ENCODE assay signal across 30 mouse cellular contexts in the genomic region with DNA sequence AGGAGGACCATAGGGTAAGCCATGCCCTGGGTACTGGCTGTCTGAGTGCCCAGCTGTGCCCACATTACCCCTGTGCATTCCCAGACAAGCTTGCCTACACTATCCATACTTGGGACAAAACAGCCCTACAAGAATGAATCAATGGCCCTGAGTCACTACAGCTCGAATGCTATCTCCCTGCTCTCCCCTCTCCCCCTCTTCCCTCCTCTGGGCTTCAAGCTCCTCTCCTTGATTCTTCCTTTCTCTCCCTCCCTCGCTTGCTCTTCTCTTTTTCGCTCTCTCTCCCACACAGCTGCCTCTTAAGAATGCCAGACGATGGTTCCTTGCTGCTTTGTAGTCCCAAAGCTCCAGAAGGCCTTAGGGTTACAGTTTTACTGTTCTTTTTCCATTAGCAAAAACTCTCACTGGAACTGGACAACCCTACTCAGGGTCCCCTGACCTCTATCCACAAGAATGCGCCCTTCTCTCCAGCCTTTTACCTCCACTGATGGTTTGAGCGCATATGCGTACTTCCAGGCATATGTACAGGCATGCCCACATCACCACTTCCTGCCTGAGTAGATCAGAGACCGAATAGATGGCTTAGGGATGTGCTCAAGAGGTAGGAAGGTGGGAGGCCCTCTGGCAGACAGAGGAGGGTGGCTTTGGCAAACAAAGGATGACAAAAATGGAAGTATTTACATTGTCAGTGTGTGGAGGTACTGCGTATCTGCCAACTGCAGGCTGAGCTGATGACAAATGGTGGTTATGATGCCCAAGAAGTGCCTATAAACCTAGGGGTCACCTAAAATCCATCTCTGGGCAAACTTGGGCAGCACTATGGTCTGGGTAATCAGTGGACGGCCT. TPM values are rescaled to one million over a fixed set of nuclear protein-coding genes. Genes with fewer than 3 reads are reported as not detected.
DNase-seq lines count a peak whose midpoint lies in the region; ATAC-seq and TF ChIP-seq lines count a peak whose summit lies in the region.
"Had no signal": no experiment of that assay in that cellular context is flagged by ENCODE, and none has a peak within 500 bp of the region (broad histone marks: within the 10 kb centered on the region; RNA-seq: fewer than 3 reads in every experiment).

No protein-coding gene starts in this region.

- TF ChIP-seq POLR2A in embryonic fibroblast, embryonic 13.5 days (IDR thresholded peaks at IDR 0.05; ENCODE audit: low read depth, low read length) = no peak

- no peaks in the 10 kb centered on the region for H3K9me3 ChIP-seq in hindbrain, embryonic 13.5 days
- H3K9me3 ChIP-seq in hindbrain, embryonic 11.5 days (ENCODE audit: control insufficient read depth, low read length) = no peaks in the 10 kb centered on the region
- no peaks in the 10 kb centered on the region for H3K9me3 ChIP-seq in midbrain, embryonic 15.5 days
- H3K9me3 ChIP-seq in midbrain, embryonic 11.5 days (ENCODE audit: control insufficient read depth, low read length) = no peaks in the 10 kb centered on the region
- no peaks in the 10 kb centered on the region for H3K9me3 ChIP-seq in embryonic facial prominence, embryonic 10.5 days
- H3K9me3 ChIP-seq in liver, postnatal 0 days (ENCODE audit: low read length) = no peaks in the 10 kb centered on the region
- H3K9me3 ChIP-seq: forebrain, embryonic 13.5 days; heart, embryonic 12.5 days; hindbrain, embryonic 15.5 days; limb, embryonic 13.5 days had no signal

- no peak for ATAC-seq in hindbrain, embryonic 13.5 days (ENCODE audit: low FRiP score)
- no peak for ATAC-seq in hindbrain, embryonic 11.5 days (ENCODE audit: low FRiP score)
- no peak for ATAC-seq in midbrain, embryonic 15.5 days (replicated peaks)
- ATAC-seq in midbrain, embryonic 11.5 days (ENCODE audit: low FRiP score) = no peak
- no peak for ATAC-seq in liver, postnatal 0 days
- ATAC-seq: CD4-positive, CD25-positive, alpha-beta regulatory T cell, adult 4 months; forebrain, embryonic 13.5 days; inflammation-experienced regulatory T-cells, adult 6 months had no signal

- H3K27ac ChIP-seq in hindbrain, embryonic 13.5 days = 0 out of 2 replicates have a peak overlapping the region, but pooled peaks have one; percentile 19
- H3K27ac ChIP-seq in hindbrain, embryonic 11.5 days (ENCODE audit: low read depth, low read length) = no peak overlapping the region
- peak overlapping the region; percentile 17; the same call in 1 of the 2 replicates for H3K27ac ChIP-seq in midbrain, embryonic 15.5 days
- no peak overlapping the region for H3K27ac ChIP-seq in midbrain, embryonic 11.5 days (ENCODE audit: low read depth, low read length)
- H3K27ac ChIP-seq in embryonic fibroblast, embryonic 13.5 days (ENCODE audit: insufficient read depth, low read length) = peak overlapping the region; percentile 56
- H3K27ac ChIP-seq in embryonic facial prominence, embryonic 10.5 days (replicated peaks) = no peak overlapping the region
- H3K27ac ChIP-seq in liver, postnatal 0 days (ENCODE audit: low read depth) = no peak overlapping the region
- H3K27ac ChIP-seq: gastrocnemius, adult 2 months; hindbrain, embryonic 15.5 days; limb, embryonic 13.5 days; stomach, postnatal 0 days had no signal

- DNase-seq in hindbrain, embryonic 11.5 days (ENCODE audit: low spot score) = no peak
- DNase-seq in midbrain, embryonic 11.5 days (ENCODE audit: low spot score, missing footprints) = no peak
- peak; percentile 46 for DNase-seq in ES-CJ7 (ENCODE audit: low read depth, low spot score)
- DNase-seq in embryonic facial prominence, embryonic 10.5 days (ENCODE audit: low spot score) = no peak
- no peak for DNase-seq in liver, postnatal 0 days
- DNase-seq: adrenal gland, postnatal 14 days; cerebellum, adult 11-12 months; cerebellum, adult 9-11 months; gastrocnemius, adult 2 months; gastrocnemius, postnatal 36 days; heart, adult 18-20 months; heart, postnatal 4 days; kidney, adult 11 months; kidney, postnatal 36 days; layer of hippocampus, postnatal 36 days; lung, postnatal 36 days; thymus, adult 18-20 months; thymus, postnatal 25 days had no signal

- H3K4me3 ChIP-seq in hindbrain, embryonic 13.5 days = no peak overlapping the region
- no peak overlapping the region for H3K4me3 ChIP-seq in hindbrain, embryonic 11.5 days (ENCODE audit: low read depth, low read length)
- H3K4me3 ChIP-seq in midbrain, embryonic 15.5 days = no peak overlapping the region
- H3K4me3 ChIP-seq in midbrain, embryonic 11.5 days (ENCODE audit: low read depth, low read length) = no peak overlapping the region
- H3K4me3 ChIP-seq in embryonic fibroblast, embryonic 13.5 days (ENCODE audit: insufficient read depth, low read length) = no peak overlapping the region
- no peak overlapping the region for H3K4me3 ChIP-seq in embryonic facial prominence, embryonic 10.5 days
- H3K4me3 ChIP-seq in liver, postnatal 0 days (ENCODE audit: low read depth, low read length) = no peak overlapping the region
- H3K4me3 ChIP-seq: forebrain, embryonic 13.5 days; gastrocnemius, adult 2 months; heart, embryonic 12.5 days; hindbrain, embryonic 15.5 days; limb, embryonic 13.5 days had no signal

- no peak overlapping the region for H3K4me2 ChIP-seq in hindbrain, embryonic 13.5 days
- H3K4me2 ChIP-seq in hindbrain, embryonic 11.5 days (replicated peaks; ENCODE audit: low read depth, low read length) = no peak overlapping the region
- no peak overlapping the region for H3K4me2 ChIP-seq in midbrain, embryonic 15.5 days
- H3K4me2 ChIP-seq in midbrain, embryonic 11.5 days = no peak overlapping the region
- no peak overlapping the region for H3K4me2 ChIP-seq in liver, postnatal 0 days (ENCODE audit: low read depth, low read length)
- H3K4me2 ChIP-seq: forebrain, embryonic 13.5 days; heart, embryonic 12.5 days; hindbrain, embryonic 15.5 days; limb, embryonic 13.5 days; liver, embryonic 11.5 days had no signal

- 81% methylated on average over 10 of the region's 10 CpGs for WGBS in hindbrain, embryonic 13.5 days
- WGBS in hindbrain, embryonic 11.5 days = 76% methylated on average over 10 of the region's 10 CpGs
- WGBS in midbrain, embryonic 15.5 days = 77% methylated on average over 10 of the region's 10 CpGs
- WGBS in midbrain, embryonic 11.5 days = 81% methylated on average over 10 of the region's 10 CpGs
- WGBS in embryonic facial prominence, embryonic 10.5 days = 80% methylated on average over 10 of the region's 10 CpGs
- 74% methylated on average over 10 of the region's 10 CpGs for WGBS in liver, postnatal 0 days (ENCODE audit: insufficient replicate concordance)

- TF ChIP-seq CTCF in embryonic fibroblast, embryonic 13.5 days (IDR thresholded peaks at IDR 0.05; ENCODE audit: borderline replicate concordance, insufficient read depth, low read length) = no peak
- TF ChIP-seq CTCF in liver, postnatal 0 days (IDR thresholded peaks at IDR 0.05; ENCODE audit: low read depth) = no peak

- peaks cover 59% of the 10 kb centered on the region for H3K4me1 ChIP-seq in hindbrain, embryonic 13.5 days (replicated peaks)
- H3K4me1 ChIP-seq in hindbrain, embryonic 11.5 days (replicated peaks; ENCODE audit: control insufficient read depth, insufficient read depth, low read length) = no peaks in the 10 kb centered on the region
- peaks cover 40% of the 10 kb centered on the region for H3K4me1 ChIP-seq in midbrain, embryonic 15.5 days
- no peaks in the 10 kb centered on the region; the same call in 1 of the 2 replicates for H3K4me1 ChIP-seq in midbrain, embryonic 11.5 days (ENCODE audit: control insufficient read depth, insufficient read depth, low read length)
- H3K4me1 ChIP-seq in embryonic fibroblast, embryonic 13.5 days (ENCODE audit: control insufficient read depth, insufficient read depth, low read length) = peaks cover 18% of the 10 kb centered on the region
- H3K4me1 ChIP-seq in embryonic facial prominence, embryonic 10.5 days = peaks cover 35% of the 10 kb centered on the region
- H3K4me1 ChIP-seq in liver, postnatal 0 days (ENCODE audit: insufficient read depth) = no peaks in the 10 kb centered on the region

- no peak overlapping the region for H3K9ac ChIP-seq in hindbrain, embryonic 13.5 days
- H3K9ac ChIP-seq in hindbrain, embryonic 11.5 days (ENCODE audit: low read depth, low read length) = no peak overlapping the region
- no peak overlapping the region for H3K9ac ChIP-seq in midbrain, embryonic 15.5 days
- no peak overlapping the region for H3K9ac ChIP-seq in midbrain, embryonic 11.5 days (ENCODE audit: low read length)
- no peak overlapping the region for H3K9ac ChIP-seq in liver, postnatal 0 days (replicated peaks)
- H3K9ac ChIP-seq: heart, embryonic 12.5 days; hindbrain, embryonic 15.5 days; limb, embryonic 13.5 days had no signal

- H3K27me3 ChIP-seq in hindbrain, embryonic 13.5 days = no peaks in the 10 kb centered on the region
- H3K27me3 ChIP-seq in hindbrain, embryonic 11.5 days (ENCODE audit: control insufficient read depth, insufficient read depth, low read length) = no peaks in the 10 kb centered on the region
- no peaks in the 10 kb centered on the region for H3K27me3 ChIP-seq in midbrain, embryonic 15.5 days (replicated peaks)
- H3K27me3 ChIP-seq in midbrain, embryonic 11.5 days (ENCODE audit: control insufficient read depth, insufficient read depth, low read length) = no peaks in the 10 kb centered on the region
- H3K27me3 ChIP-seq in embryonic facial prominence, embryonic 10.5 days (replicated peaks; ENCODE audit: low read depth, poor library complexity, severe bottlenecking) = peaks cover 9% of the 10 kb centered on the region
- no peaks in the 10 kb centered on the region for H3K27me3 ChIP-seq in liver, postnatal 0 days (ENCODE audit: insufficient read depth, low read length)
- H3K27me3 ChIP-seq: forebrain, embryonic 13.5 days; heart, embryonic 12.5 days; hindbrain, embryonic 15.5 days; limb, embryonic 13.5 days had no signal

- TF ChIP-seq EP300 in liver, postnatal 0 days (IDR thresholded peaks at IDR 0.05; ENCODE audit: low read depth) = no peak

- no peaks in the 10 kb centered on the region for H3K36me3 ChIP-seq in hindbrain, embryonic 13.5 days
- H3K36me3 ChIP-seq in hindbrain, embryonic 11.5 days (ENCODE audit: control insufficient read depth, insufficient read depth, low read length) = no peaks in the 10 kb centered on the region
- no peaks in the 10 kb centered on the region for H3K36me3 ChIP-seq in midbrain, embryonic 15.5 days (replicated peaks)
- H3K36me3 ChIP-seq in midbrain, embryonic 11.5 days (ENCODE audit: control insufficient read depth, insufficient read depth, low read length) = no peaks in the 10 kb centered on the region
- no peaks in the 10 kb centered on the region for H3K36me3 ChIP-seq in embryonic facial prominence, embryonic 10.5 days (replicated peaks)
- no peaks in the 10 kb centered on the region for H3K36me3 ChIP-seq in liver, postnatal 0 days (replicated peaks; ENCODE audit: insufficient read depth, low read length)
- H3K36me3 ChIP-seq: heart, embryonic 12.5 days; hindbrain, embryonic 15.5 days; limb, embryonic 13.5 days had no signal

RNA-seq across cellular contexts. Expression of a gene that starts 51.9 kb away (rescaled TPM):
- polyA plus RNA-seq in hindbrain, embryonic 13.5 days (2015; fragmentation: Nextera tagmentation; extraction: Ambion mirVana) = 5.0 and 6.8 TPM in 2 replicates
- 2.3 and 2.6 TPM in 2 replicates for polyA plus RNA-seq in hindbrain, embryonic 11.5 days (2014; fragmentation: Nextera tagmentation; extraction: Ambion mirVana)
- polyA plus RNA-seq in midbrain, embryonic 15.5 days (2015; fragmentation: Nextera tagmentation; extraction: Ambion mirVana) = 10.9 and 14.2 TPM in 2 replicates
- 1.4 and 1.8 TPM in 2 replicates for polyA plus RNA-seq in midbrain, embryonic 11.5 days (2014; fragmentation: Nextera tagmentation; extraction: Ambion mirVana)
- 27.1 and 27.5 TPM in 2 replicates for polyA plus RNA-seq in embryonic fibroblast, embryonic 13.5 days (2011; ENCODE audit: insufficient read length, low read depth, missing spikeins)
- polyA plus RNA-seq in embryonic facial prominence, embryonic 10.5 days (2016; fragmentation: Nextera tagmentation; extraction: Ambion mirVana) = 0.85 and 1.1 TPM in 2 replicates
- polyA plus RNA-seq in liver, postnatal 0 days (2015; fragmentation: Nextera tagmentation; extraction: Ambion mirVana) = not detected in 2 replicates
- polyA plus RNA-seq: CD4-positive, CD25-positive, alpha-beta regulatory T cell, adult 4 months; inflammation-experienced regulatory T-cells, adult 6 months; liver, embryonic 16.5 days had no signal

Comparison
In these comparisons a context has a peak if more than half of its experiments do, and no peak if none do; other contexts are left out.
1. H3K27ac ChIP-seq: peak in hindbrain, embryonic 13.5 days (single experiment), midbrain, embryonic 15.5 days (single experiment) and embryonic fibroblast, embryonic 13.5 days (single experiment); none in hindbrain, embryonic 11.5 days (single experiment), midbrain, embryonic 11.5 days (single experiment), embryonic facial prominence, embryonic 10.5 days (single experiment) and liver, postnatal 0 days (single experiment).